Mouse (Mus musculus) CH12.LX (cell line): ENCODE measurements around the gene Cmtm7. TPM values are rescaled to one million over a fixed set of nuclear protein-coding genes. Genes with fewer than 3 reads are reported as not detected.

Experiments used
- DNase-seq: peaks from one replicate; pipeline ENCODE4 v3.0.0-alpha.2; 2013; ENCODE audit errors: extremely low read depth
- H3K27ac ChIP-seq: 2 replicates; pipeline ENCODE4 v1.5.1; 2012; ENCODE audit warnings: low read depth, mild to moderate bottlenecking, control low read depth, moderate library complexity; ENCODE audit not compliant: insufficient read depth
- H3K27me3 ChIP-seq: replicated peaks from 2 replicates; pipeline ENCODE3; 2012; ENCODE audit warnings: inconsistent platforms
- H3K36me3 ChIP-seq, 2 experiments: replicated peaks in 1 of 2; 2 replicates each; pipeline versions ENCODE3 to v1.6.1; 2012; ENCODE audit warnings: inconsistent platforms in 1 of 2, low read length in 1 of 2, mild to moderate bottlenecking in 1 of 2, mixed read lengths in 1 of 2, moderate library complexity in 1 of 2; ENCODE audit not compliant: control insufficient read depth in 1 of 2, insufficient read depth in 1 of 2
- H3K4me1 ChIP-seq, 2 experiments: 2 replicates each; pipeline ENCODE4 v1.6.1; 2012; ENCODE audit warnings: inconsistent platforms in 1 of 2, moderate library complexity in 1 of 2; ENCODE audit not compliant: insufficient read depth in 2 of 2, control insufficient read depth in 1 of 2
- H3K4me2 ChIP-seq: 2 replicates; pipeline ENCODE4 v1.6.1; 2012; ENCODE audit warnings: low read depth, mild to moderate bottlenecking, control low read depth; ENCODE audit not compliant: poor library complexity, insufficient read depth, severe bottlenecking
- H3K4me3 ChIP-seq, 3 experiments: fragments of 150-350 bp in 1 of 3; sonication (generic) in 1 of 3; replicated peaks in 1 of 3; 2 replicates each; pipeline versions ENCODE3 to v1.5.1; 2011 to 2012; ENCODE audit warnings: low read depth in 2 of 3, low read length in 2 of 3, mild to moderate bottlenecking in 2 of 3, moderate library complexity in 2 of 3, control low read depth in 1 of 3, improper control_type of control experiment in 1 of 3, inconsistent platforms in 1 of 3, mixed read lengths in 1 of 3; ENCODE audit not compliant: poor library complexity in 1 of 3
- H3K79me2 ChIP-seq: replicated peaks from 2 replicates; pipeline ENCODE4 v1.6.1; 2012; ENCODE audit warnings: mild to moderate bottlenecking, moderate library complexity; ENCODE audit not compliant: control insufficient read depth, poor library complexity, insufficient read depth, severe bottlenecking; ENCODE audit errors: extremely low read depth
- H3K9ac ChIP-seq: 2 replicates; pipeline ENCODE4 v1.6.1; 2012; ENCODE audit warnings: low read depth, mild to moderate bottlenecking, control low read depth, moderate library complexity; ENCODE audit not compliant: insufficient read depth
- H3K9me3 ChIP-seq: replicated peaks from 2 replicates; pipeline ENCODE3; 2012; ENCODE audit warnings: low read length, inconsistent platforms, mixed read lengths
- BHLHE40 ChIP-seq: IDR thresholded peaks from 2 replicates; pipeline ENCODE4 v1.6.1; 2011; ENCODE audit warnings: mild to moderate bottlenecking, low read depth, low read length, improper control_type of control experiment
- CHD1 ChIP-seq: IDR thresholded peaks from 2 replicates; pipeline ENCODE4 v1.6.1; 2012; ENCODE audit warnings: low read depth, low read length, improper control_type of control experiment, inconsistent platforms
- CHD2 ChIP-seq: IDR thresholded peaks from 2 replicates; pipeline ENCODE4 v1.6.1; 2011; ENCODE audit warnings: low read length, improper control_type of control experiment
- CTCF ChIP-seq, 2 experiments: IDR thresholded peaks in 1 of 2; conservative IDR thresholded peaks in 1 of 2; 2 replicates each; pipeline ENCODE4 v1.5.1; 2011 to 2012; ENCODE audit warnings: low read depth in 2 of 2, low read length in 2 of 2, improper control_type of control experiment in 1 of 2, inconsistent platforms in 1 of 2, mild to moderate bottlenecking in 1 of 2, moderate library complexity in 1 of 2
- E2F4 ChIP-seq: IDR thresholded peaks from 2 replicates; pipeline ENCODE4 v1.6.1; 2011; ENCODE audit warnings: low read depth, low read length, improper control_type of control experiment; ENCODE audit not compliant: insufficient replicate concordance
- ELF1 ChIP-seq: IDR thresholded peaks from 2 replicates; pipeline ENCODE4 v1.6.1; 2014; ENCODE audit warnings: low read depth, mild to moderate bottlenecking, inconsistent platforms, low read length, improper control_type of control experiment
- EP300 ChIP-seq: IDR thresholded peaks from 2 replicates; pipeline ENCODE4 v1.6.1; 2011; ENCODE audit warnings: low read length, improper control_type of control experiment
- ETS1 ChIP-seq: conservative IDR thresholded peaks from 2 replicates; pipeline ENCODE4 v1.6.1; 2012; ENCODE audit warnings: low read depth, mild to moderate bottlenecking, inconsistent platforms, low read length, improper control_type of control experiment, moderate library complexity
- GABPA ChIP-seq: IDR thresholded peaks from 2 replicates; pipeline ENCODE4 v1.6.1; 2012; ENCODE audit warnings: low read depth, low read length, improper control_type of control experiment, inconsistent platforms; ENCODE audit not compliant: insufficient replicate concordance
- HCFC1 ChIP-seq: IDR thresholded peaks from 2 replicates; pipeline ENCODE4 v1.6.1; 2012; ENCODE audit warnings: low read depth, mild to moderate bottlenecking, inconsistent platforms, low read length, improper control_type of control experiment
- IRF4 ChIP-seq: IDR thresholded peaks from 2 replicates; pipeline ENCODE4 v1.6.1; 2014; ENCODE audit warnings: low read depth, mild to moderate bottlenecking, inconsistent platforms, low read length, improper control_type of control experiment
- JUN ChIP-seq: IDR thresholded peaks from 2 replicates; pipeline ENCODE4 v1.6.1; 2011; ENCODE audit warnings: low read depth, mild to moderate bottlenecking, low read length, improper control_type of control experiment, moderate library complexity; ENCODE audit not compliant: insufficient read depth
- JUND ChIP-seq: conservative IDR thresholded peaks from 2 replicates; pipeline ENCODE4 v1.6.1; 2011; ENCODE audit warnings: low read depth, low read length, improper control_type of control experiment
- KAT2A ChIP-seq: IDR thresholded peaks from 2 replicates; pipeline ENCODE4 v1.6.1; 2012; ENCODE audit warnings: low read length, improper control_type of control experiment, inconsistent platforms; ENCODE audit not compliant: insufficient replicate concordance
- MAFK ChIP-seq: IDR thresholded peaks from 2 replicates; pipeline ENCODE4 v1.6.1; 2011; ENCODE audit warnings: low read length, improper control_type of control experiment; ENCODE audit not compliant: insufficient replicate concordance
- MAX ChIP-seq: IDR thresholded peaks from 2 replicates; pipeline ENCODE4 v1.6.1; 2011; ENCODE audit warnings: low read length, improper control_type of control experiment
- MAZ ChIP-seq: IDR thresholded peaks from 2 replicates; pipeline ENCODE4 v1.6.1; 2012; ENCODE audit warnings: low read depth, mild to moderate bottlenecking, inconsistent platforms, low read length, improper control_type of control experiment, moderate library complexity
- MEF2A ChIP-seq: IDR thresholded peaks from 2 replicates; pipeline ENCODE4 v1.6.1; 2014; ENCODE audit warnings: low read depth, mild to moderate bottlenecking, inconsistent platforms, low read length, improper control_type of control experiment, borderline replicate concordance
- MXI1 ChIP-seq: IDR thresholded peaks from 2 replicates; pipeline ENCODE4 v1.6.1; 2011; ENCODE audit warnings: mild to moderate bottlenecking, low read depth, low read length, improper control_type of control experiment
- MYC ChIP-seq: IDR thresholded peaks from 2 replicates; pipeline ENCODE4 v1.6.1; 2011; ENCODE audit warnings: low read depth, mild to moderate bottlenecking, improper control_type of control experiment, low read length
- NELFE ChIP-seq: IDR thresholded peaks from 2 replicates; pipeline ENCODE4 v1.6.1; 2011; ENCODE audit warnings: low read depth, low read length, improper control_type of control experiment
- NRF1 ChIP-seq: IDR thresholded peaks from 2 replicates; pipeline ENCODE4 v1.6.1; 2014; ENCODE audit warnings: low read depth, mild to moderate bottlenecking, inconsistent platforms, low read length, improper control_type of control experiment, moderate library complexity
- PAX5 ChIP-seq: IDR thresholded peaks from 2 replicates; pipeline ENCODE4 v1.6.1; 2012; ENCODE audit warnings: low read length, inconsistent platforms, mixed read lengths
- POLR2A ChIP-seq: IDR thresholded peaks from 2 replicates; pipeline ENCODE4 v1.6.1; 2011; ENCODE audit warnings: low read depth, mild to moderate bottlenecking, improper control_type of control experiment, low read length
- POLR2AphosphoS2 ChIP-seq: IDR thresholded peaks from 2 replicates; pipeline ENCODE4 v1.6.1; 2011; ENCODE audit warnings: low read depth, low read length, improper control_type of control experiment
- RAD21 ChIP-seq: IDR thresholded peaks from 2 replicates; pipeline ENCODE4 v1.6.1; 2011; ENCODE audit warnings: low read depth, mild to moderate bottlenecking, low read length, improper control_type of control experiment, moderate library complexity
- RCOR1 ChIP-seq: conservative IDR thresholded peaks from 2 replicates; pipeline ENCODE4 v1.6.1; 2012; ENCODE audit warnings: low read depth, mild to moderate bottlenecking, inconsistent platforms, low read length, improper control_type of control experiment
- SIN3A ChIP-seq: IDR thresholded peaks from 2 replicates; pipeline ENCODE4 v1.6.1; 2012; ENCODE audit warnings: low read length, improper control_type of control experiment, inconsistent platforms
- SMC3 ChIP-seq: IDR thresholded peaks from 2 replicates; pipeline ENCODE4 v1.6.1; 2011; ENCODE audit warnings: low read depth, low read length, improper control_type of control experiment
- TBP ChIP-seq: conservative IDR thresholded peaks from 2 replicates; pipeline ENCODE4 v1.6.1; 2011; ENCODE audit warnings: low read depth, low read length, improper control_type of control experiment
- TCF12 ChIP-seq: IDR thresholded peaks from 2 replicates; pipeline ENCODE4 v1.6.1; 2014; ENCODE audit warnings: low read depth, mild to moderate bottlenecking, inconsistent platforms, low read length, improper control_type of control experiment
- UBTF ChIP-seq: IDR thresholded peaks from 2 replicates; pipeline ENCODE4 v1.6.1; 2012; ENCODE audit warnings: low read depth, mild to moderate bottlenecking, inconsistent platforms, low read length, improper control_type of control experiment, moderate library complexity
- USF1 ChIP-seq: IDR thresholded peaks from 2 replicates; pipeline ENCODE4 v1.6.1; 2014; ENCODE audit warnings: low read depth, mild to moderate bottlenecking, inconsistent platforms, low read length, improper control_type of control experiment
- USF2 ChIP-seq: conservative IDR thresholded peaks from 2 replicates; pipeline ENCODE4 v1.6.1; 2011; ENCODE audit warnings: low read depth, low read length, improper control_type of control experiment
- ZC3H11A ChIP-seq: IDR thresholded peaks from 2 replicates; pipeline ENCODE4 v1.6.1; 2012; ENCODE audit warnings: low read depth, mild to moderate bottlenecking, inconsistent platforms, low read length, improper control_type of control experiment
- ZKSCAN1 ChIP-seq: IDR thresholded peaks from 2 replicates; pipeline ENCODE4 v1.6.1; 2012; ENCODE audit warnings: low read depth, inconsistent platforms, low read length, improper control_type of control experiment, borderline replicate concordance
- ZMIZ1 ChIP-seq: IDR thresholded peaks from 2 replicates; pipeline ENCODE4 v1.6.1; 2012; ENCODE audit warnings: low read depth, mild to moderate bottlenecking, inconsistent platforms, low read length, improper control_type of control experiment
- ZNF384 ChIP-seq: IDR thresholded peaks from 2 replicates; pipeline ENCODE4 v1.6.1; 2012; ENCODE audit warnings: low read depth, low read length, improper control_type of control experiment, inconsistent platforms
- dilution Hi-C: fragments of 300-500 bp; cut with MboI; formaldehyde crosslinking; loops from 2 replicates; pipeline ENCODE4 v1.14.3; 2020; ENCODE audit warnings: low sequenced_read_pairs; ENCODE audit not compliant: extremely low pct_unique_long_range_greater_than_20kb, extremely low pct_ligation_motif_present
- in situ Hi-C: fragments of 300-500 bp; cut with MboI; formaldehyde crosslinking; loops from 3 replicates; pipeline ENCODE4 v1.14.3; 2019; ENCODE audit warnings: low sequenced_read_pairs, low pct_ligation_motif_present, low pct_unique_long_range_greater_than_20kb, mixed read lengths
- polyA plus RNA-seq: library from polyadenylated mRNA; unstranded; fragments of >175 nt; gene quantifications from 2 replicates; pipeline ENCODE4 v1.2.1, GENCODE M21; 2012; ENCODE audit warnings: low read depth; ENCODE audit not compliant: insufficient read length
- total RNA-seq, 2 experiments: library from RNA; depleted of rRNA; stranded (reverse); fragments of 300-350 nt in 1 of 2; fragments of >200 nt in 1 of 2; gene quantifications; 2 replicates each; pipeline ENCODE4 v1.2.3; 2012 to 2014

Cmtm7 gene
- total and polyA plus RNA-seq, 3 experiments, result 45.5 to 80.8 (median 46.0) TPM

DNA sequence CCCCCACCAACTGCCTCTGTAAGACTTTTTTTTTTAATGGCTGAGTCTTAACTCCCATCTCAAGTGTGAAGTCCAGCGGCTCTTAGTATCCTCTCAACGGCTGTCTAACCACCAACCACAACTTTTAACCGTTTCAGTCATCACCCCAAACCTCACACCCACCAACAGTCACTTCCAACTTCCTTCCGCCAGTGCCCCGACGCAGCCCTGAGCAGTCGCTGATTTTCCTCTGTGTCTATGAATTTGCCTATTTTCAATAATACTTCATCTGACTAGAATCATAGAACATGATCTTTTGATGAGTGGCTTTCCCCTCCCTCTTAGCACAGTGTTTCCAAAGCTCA, 3.6 kb downstream of the Cmtm7 start:
- Histone ChIP-seq H3K79me2 (peaks cover 18% of the 10 kb centered on the region), H3K27me3 (no peaks in the 10 kb centered on the region), H3K27ac (no peak overlapping the region), H3K9ac (no peak overlapping the region), H3K4me1 (peaks cover 19 to 70% of the 10 kb centered on the region in 2 experiments), H3K36me3 (peaks cover 9 to 33% of the 10 kb centered on the region in 2 experiments), H3K4me2 (peak overlapping the region; percentile 68), H3K9me3 (no peaks in the 10 kb centered on the region), H3K4me3 (no peak overlapping the region)
- dilution Hi-C loops, result no loop called here
- TF ChIP-seq NRF1 (peak; percentile 30; the same call in 1 of the 2 replicates), POLR2A (no peak), PAX5 (no peak), ELF1 (peak; percentile 56; the same call in 1 of the 2 replicates), EP300 (peak; percentile 90), MXI1 (peak; percentile 55; the same call in 1 of the 2 replicates), GABPA (no peak), USF1 (no peak), UBTF (no peak), RAD21 (no peak; the same call in none of the 2 replicates), MAFK (peak; percentile 76), ETS1 (peak; percentile 88), HCFC1 (0 out of 2 replicates have a peak, but pooled peaks have one; percentile 28), JUN (peak; percentile 69), MYC (0 out of 2 replicates have a peak, but pooled peaks have one; percentile 55), ZKSCAN1 (no peak), SIN3A (peak; percentile 70; the same call in 1 of the 2 replicates), MEF2A (peak; percentile 54; the same call in 1 of the 2 replicates), CHD2 (no peak), BHLHE40 (peak; percentile 92), SMC3 (no peak), E2F4 (0 out of 2 replicates have a peak, but pooled peaks have one; percentile 20), MAX (peak; percentile 41), NELFE (no peak), JUND (peak; percentile 74), CHD1 (no peak; the same call in 1 of the 2 replicates), IRF4 (peak; percentile 96), TCF12 (peak; percentile 77), POLR2AphosphoS2 (no peak; the same call in 1 of the 2 replicates), CTCF (conservative IDR thresholded peaks at IDR 0.05 in 1 of 2, IDR thresholded peaks at IDR 0.05 in 1 of 2; ENCODE audit: low read depth in 2 of 2, low read length in 2 of 2) (no peak), TBP (no peak), ZC3H11A (no peak), ZNF384 (peak; percentile 86), RCOR1 (0 out of 2 replicates have a peak, but pooled peaks have one; percentile 67), MAZ (peak; percentile 76; the same call in 1 of the 2 replicates), KAT2A (no peak), ZMIZ1 (0 out of 2 replicates have a peak, but pooled peaks have one; percentile 27), USF2 (no peak)
- DNase-seq, result peak; percentile 81
- in situ Hi-C loops, result no loop called here
